Mouse (Mus musculus) hematopoietic stem cell, adult 5-6 weeks (primary cell): ENCODE results near the gene Cep55. TPM values are rescaled to one million over a fixed set of nuclear protein-coding genes. Genes with fewer than 3 reads are reported as not detected.

Source experiments
- ATAC-seq, 2 experiments: fragments of 125-278 bp in 1 of 2; replicated peaks in 1 of 2; 2 replicates each; pipeline ENCODE4 v1.8.0; 2016 to 2017; ENCODE audit warnings: inconsistent platforms in 2 of 2, mild to moderate bottlenecking in 2 of 2, moderate number of reproducible peaks in 2 of 2, low read depth in 1 of 2, moderate TSS enrichment in 1 of 2; ENCODE audit not compliant: low FRiP score in 2 of 2, poor library complexity in 2 of 2, severe bottlenecking in 2 of 2, insufficient read depth in 1 of 2, low TSS enrichment in 1 of 2
- total RNA-seq: library from RNA; stranded (forward); fragments of 172-1452, 232-1000 nt; gene quantifications from 2 replicates; pipeline ENCODE4 v1.2.3, GENCODE M21; 2017

Cep55 gene
- total RNA-seq, result 49.6 and 54.0 TPM in 2 replicates

GRCm38 (mm10) chr19:38054720-38055192 is at the start of gene Cep55:
Gene Cep55 (plus strand): TSS chr19:38055011.
- peak; percentile 91 to 95 for ATAC-seq

- no peak for ATAC-seq
Measured at GRCm38 (mm10) chr19:38011379-38011778, 43.4 kb upstream of the Cep55 start.

DNA sequence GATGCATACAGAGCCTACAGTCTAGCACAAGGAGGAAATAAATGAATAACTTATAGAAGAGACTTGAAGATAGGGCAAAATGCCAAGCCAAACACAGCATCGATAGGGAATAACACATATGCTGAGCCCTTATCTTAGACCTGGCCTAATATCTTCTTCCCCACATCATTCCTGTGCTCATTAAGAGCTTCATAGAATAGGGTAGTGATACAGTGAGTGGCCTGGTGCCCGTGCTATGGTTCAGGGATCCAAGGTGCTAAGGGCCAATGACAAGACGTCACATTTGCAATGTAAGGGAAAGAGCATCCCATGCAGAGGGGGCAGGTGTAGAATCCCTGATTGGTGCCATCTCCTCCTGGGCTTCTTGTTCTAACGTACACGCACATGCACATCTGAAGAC is 40.4 kb upstream of the Cep55 start:
- no peak for ATAC-seq

- ATAC-seq, result peak; percentile 94 to 98
Measured at GRCm38 (mm10) chr19:38015180-38015872, 39.5 kb upstream of the Cep55 start.

GRCm38 (mm10) chr19:38015873-38016254 is 38.9 kb upstream of the Cep55 start:
- no peak for ATAC-seq

DNA sequence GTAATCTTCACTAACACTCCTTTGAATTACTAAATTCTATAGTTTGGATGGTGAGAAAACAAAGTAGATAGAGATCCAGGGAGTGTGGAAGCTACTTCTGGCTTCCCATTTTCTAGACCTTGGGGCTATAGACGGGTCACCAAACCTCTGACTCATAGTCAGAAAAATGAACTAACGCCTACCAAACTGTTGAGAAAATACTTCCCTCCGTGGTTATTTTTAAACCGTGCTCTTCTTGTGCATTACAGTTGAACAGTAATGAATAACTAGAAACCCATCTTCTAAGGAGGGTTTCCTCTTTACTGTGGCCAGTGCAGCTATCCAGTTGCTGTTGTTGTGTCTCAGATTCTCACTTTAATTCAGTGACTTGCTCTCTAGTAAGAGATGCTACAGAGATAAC is 32.1 kb upstream of the Cep55 start:
- ATAC-seq, result peak; percentile 29 to 37; a peak in 3 of 4 replicates

DNA sequence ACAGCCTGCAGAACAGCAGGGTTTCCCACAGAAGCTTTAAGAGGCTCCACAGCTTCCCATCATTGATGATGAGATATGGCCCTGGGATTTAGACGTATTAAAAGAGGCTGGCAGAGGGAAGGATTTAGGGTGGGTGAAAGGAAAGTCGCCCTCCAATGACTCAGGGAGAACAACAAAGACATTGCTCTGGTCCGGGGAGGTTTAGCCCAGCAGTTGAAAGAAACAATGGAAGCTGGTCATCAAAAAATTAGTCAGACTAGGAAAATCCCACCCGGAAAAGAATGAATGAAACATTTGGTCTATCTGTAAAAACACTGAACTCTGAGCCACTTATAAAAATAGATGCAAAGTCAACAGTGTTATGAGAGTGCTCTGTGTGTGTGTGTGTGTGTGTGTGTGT is 31.2 kb upstream of the Cep55 start:
- ATAC-seq, result no peak

- no peak for ATAC-seq
Measured at GRCm38 (mm10) chr19:38025254-38026041, 29.4 kb upstream of the Cep55 start.

DNA sequence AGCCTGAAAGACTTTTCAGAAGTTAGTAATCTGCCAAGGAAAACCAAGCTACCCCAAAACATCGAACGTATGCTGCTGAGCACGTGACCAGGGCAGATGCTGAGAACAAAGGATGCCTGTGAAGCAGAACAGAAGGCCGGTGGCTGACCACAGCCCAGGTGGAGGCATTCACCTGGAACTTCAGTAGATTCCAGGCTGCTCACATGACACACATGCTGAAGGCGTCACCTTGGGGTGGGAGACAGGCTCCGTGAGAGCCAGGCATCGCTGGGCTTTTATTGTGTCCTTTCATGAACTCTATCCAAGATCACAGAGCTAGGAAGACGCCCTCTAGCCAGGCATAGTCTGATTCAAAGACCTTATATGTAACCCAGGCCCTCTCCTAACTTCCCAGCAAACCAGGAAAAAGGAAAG is 28.6 kb upstream of the Cep55 start:
- no peak for ATAC-seq

- no peak for ATAC-seq
Measured at GRCm38 (mm10) chr19:38027389-38027788, 27.4 kb upstream of the Cep55 start.

DNA sequence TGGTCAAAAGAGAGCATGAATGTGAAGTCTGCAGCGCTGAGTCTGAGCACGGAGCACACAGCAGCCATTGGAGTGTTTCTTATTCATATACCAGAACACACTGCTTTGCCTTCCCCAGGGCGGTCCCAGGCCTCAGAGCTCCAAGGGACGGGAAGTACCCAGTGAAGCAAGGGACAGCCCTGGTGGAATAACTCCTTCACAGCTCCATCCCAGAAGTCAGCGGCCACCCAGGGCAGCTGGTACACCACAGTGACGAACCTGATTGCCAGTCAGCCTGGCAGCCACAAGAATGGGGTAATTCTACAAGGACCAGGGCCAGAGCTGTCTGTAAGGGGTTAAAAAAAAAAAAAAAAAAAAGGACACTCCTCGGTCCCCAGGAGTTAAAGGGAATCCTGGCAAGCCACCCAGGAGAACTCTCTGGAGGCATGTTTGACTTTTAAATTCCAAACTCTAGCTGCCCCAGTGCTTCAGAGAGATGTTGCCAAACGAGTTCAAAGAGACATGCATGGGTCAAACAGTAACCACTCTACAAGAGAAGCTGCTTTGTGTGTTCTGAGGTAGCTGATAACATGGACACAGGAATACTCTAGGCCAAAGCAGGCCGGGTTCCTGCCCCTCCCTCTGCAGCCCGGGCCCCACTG is 26.8 kb upstream of the Cep55 start:
- no peak for ATAC-seq

GRCm38 (mm10) chr19:38029292-38029691 is 25.5 kb upstream of the Cep55 start:
- ATAC-seq, result no peak

GRCm38 (mm10) chr19:38029871-38030270 is 24.9 kb upstream of the Cep55 start:
- no peak for ATAC-seq

DNA sequence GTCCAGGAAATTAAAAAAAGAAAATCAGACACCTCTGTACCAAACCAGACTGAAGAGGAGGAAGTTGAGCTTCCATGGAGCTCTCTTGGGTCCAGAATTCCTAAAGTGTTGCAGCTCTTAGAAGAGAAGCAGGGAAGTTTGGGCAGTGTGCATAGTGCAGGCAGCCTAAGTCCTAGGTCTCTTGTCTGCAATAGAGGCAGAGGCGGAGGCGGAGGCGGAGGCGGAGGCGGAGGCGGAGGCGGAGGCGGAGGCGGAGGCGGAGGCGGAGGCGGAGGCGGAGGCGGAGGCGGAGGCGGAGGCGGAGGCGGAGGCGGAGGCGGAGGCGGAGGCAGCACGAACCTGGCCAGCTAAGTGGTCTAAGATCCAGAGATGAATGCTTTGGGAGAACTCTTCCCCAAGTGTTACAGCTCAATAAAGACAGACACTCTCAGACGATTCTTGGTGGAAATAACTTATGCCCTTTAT is 24.1 kb upstream of the Cep55 start:
- peak; percentile 36; a peak in 2 of 4 replicates for ATAC-seq

- ATAC-seq, result no peak
Measured at GRCm38 (mm10) chr19:38031144-38031543, 23.7 kb upstream of the Cep55 start.

GRCm38 (mm10) chr19:38032993-38033734 is 21.6 kb upstream of the Cep55 start:
- ATAC-seq, result no peak

DNA sequence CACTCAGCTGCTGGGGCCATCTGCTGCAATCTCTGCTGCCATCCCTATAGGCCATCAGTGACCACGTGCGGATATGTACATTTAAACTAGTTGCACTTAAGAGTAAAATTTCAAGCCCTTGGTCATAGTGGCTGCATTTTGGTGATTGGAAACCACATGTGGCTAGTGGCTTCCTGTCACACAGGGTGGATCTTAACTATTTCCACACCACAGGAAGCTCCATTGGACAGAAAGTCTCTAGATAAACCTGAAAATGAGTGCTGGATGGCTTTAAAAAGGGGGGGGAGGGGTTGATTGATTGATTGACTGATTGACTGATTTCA is 21.1 kb upstream of the Cep55 start:
- peak; percentile 37 to 39; a peak in 1 of 4 replicates for ATAC-seq
